Mouse (Mus musculus) liver, adult 2 months (tissue): ENCODE results near the gene Mmp10. TPM values are rescaled to one million over a fixed set of nuclear protein-coding genes. Genes with fewer than 3 reads are reported as not detected.

Experiments used
- DNase-seq: peaks from one replicate; pipeline ENCODE4 v3.0.0-alpha.2; 2011; ENCODE audit warnings: low read depth, low spot score; ENCODE audit errors: extremely low read depth
- H3K27ac ChIP-seq: fragments of 200-500 bp; replicated peaks from 2 replicates; pipeline ENCODE4 v1.5.1; 2012; ENCODE audit warnings: low read depth, mild to moderate bottlenecking, control low read depth, inconsistent platforms, low read length; ENCODE audit not compliant: insufficient read depth
- H3K27me3 ChIP-seq: fragments of 200-500 bp; 2 replicates; pipeline ENCODE4 v1.6.1; 2012; ENCODE audit warnings: mild to moderate bottlenecking, moderate library complexity, low read length, inconsistent platforms; ENCODE audit not compliant: control insufficient read depth, insufficient read depth
- H3K36me3 ChIP-seq: fragments of 200-500 bp; 2 replicates; pipeline ENCODE4 v1.6.1; 2012; ENCODE audit warnings: low read length, inconsistent platforms; ENCODE audit not compliant: control insufficient read depth, insufficient read depth
- H3K4me1 ChIP-seq: fragments of 200-500 bp; 2 replicates; pipeline ENCODE4 v1.6.1; 2011; ENCODE audit warnings: low read length; ENCODE audit not compliant: control insufficient read depth, insufficient read depth
- H3K4me3 ChIP-seq: fragments of 200-500 bp; 2 replicates; pipeline ENCODE4 v1.5.1; 2011; ENCODE audit warnings: low read depth, mild to moderate bottlenecking, control low read depth, low read length, moderate library complexity; ENCODE audit not compliant: insufficient read depth
- H3K79me2 ChIP-seq: fragments of 200-500 bp; 2 replicates; pipeline ENCODE4 v1.6.1; 2012; ENCODE audit warnings: inconsistent platforms, mild to moderate bottlenecking, low read length, moderate library complexity; ENCODE audit not compliant: control insufficient read depth, insufficient read depth
- H3K9ac ChIP-seq: fragments of 200-500 bp; 2 replicates; pipeline ENCODE4 v1.6.1; 2012; ENCODE audit warnings: low read depth, mild to moderate bottlenecking, control low read depth, inconsistent platforms, low read length
- CTCF ChIP-seq: fragments of 200-500 bp; IDR thresholded peaks from 2 replicates; pipeline ENCODE4 v1.5.1; 2011; ENCODE audit warnings: low read depth, low read length, control low read depth
- POLR2A ChIP-seq: fragments of 200-500 bp; IDR thresholded peaks from 2 replicates; pipeline ENCODE4 v1.6.1; 2011; ENCODE audit warnings: low read length, control low read depth; ENCODE audit not compliant: insufficient read depth; ENCODE audit errors: extremely low read depth
- WGBS: fragments of 180-500 bp; shearing (Covaris S2); methylation state at CpG from one replicate; pipeline ENCODE4 v1.1.7; 2018; 5-methylcytosine and 5-hydroxymethylcytosine counted together
- polyA plus RNA-seq: library from polyadenylated mRNA; depleted of rRNA; stranded (reverse); fragments of >200 nt; gene quantifications from 2 replicates; pipeline ENCODE4 v1.2.3, GENCODE M21; 2012; rRNA removed
- total RNA-seq: library from RNA; depleted of rRNA; stranded (reverse); fragments of >200 nt; gene quantifications from 2 replicates; pipeline ENCODE4 v1.2.3, GENCODE M21; 2014; rRNA removed

Gene Mmp10
- total RNA-seq (not detected in 2 replicates), polyA plus RNA-seq (not detected in 2 replicates)

DNA sequence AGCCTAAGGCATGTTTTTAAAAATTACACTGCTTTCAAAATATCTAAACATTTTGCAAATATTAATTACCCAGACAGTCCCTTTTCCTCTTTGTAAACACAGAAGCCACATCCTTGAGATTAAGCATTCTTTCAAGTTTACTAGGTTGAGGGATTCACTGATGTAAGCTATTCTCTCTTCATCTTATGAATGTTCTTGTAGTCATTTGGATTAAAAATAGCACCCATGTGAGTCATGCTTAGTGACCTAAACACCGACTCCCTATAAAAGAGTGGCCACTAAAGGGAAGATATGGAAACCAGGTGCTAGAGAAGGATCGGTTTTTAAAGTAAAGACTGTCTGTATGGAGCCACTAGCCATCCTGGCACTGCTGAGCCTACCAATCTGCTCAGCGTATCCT, at the start of gene Mmp10:
Gene Mmp10, plus strand, starts transcription at position 302 of the 400 bp plus-strand sequence.
- TF ChIP-seq CTCF (no peak), POLR2A (no peak)
- Histone ChIP-seq H3K4me3 (no peak within 1 kb of the TSS), H3K27ac (no peak within 1 kb of the TSS), H3K27me3 (no peaks in the 10 kb centered on the region), H3K9ac (no peak within 1 kb of the TSS), H3K4me1 (no peaks in the 10 kb centered on the region), H3K79me2 (no peaks in the 10 kb centered on the region), H3K36me3 (no peaks in the 10 kb centered on the region)
- 87% methylated on average over 3 of the region's 3 CpGs for WGBS
- DNase-seq = no peak

DNA sequence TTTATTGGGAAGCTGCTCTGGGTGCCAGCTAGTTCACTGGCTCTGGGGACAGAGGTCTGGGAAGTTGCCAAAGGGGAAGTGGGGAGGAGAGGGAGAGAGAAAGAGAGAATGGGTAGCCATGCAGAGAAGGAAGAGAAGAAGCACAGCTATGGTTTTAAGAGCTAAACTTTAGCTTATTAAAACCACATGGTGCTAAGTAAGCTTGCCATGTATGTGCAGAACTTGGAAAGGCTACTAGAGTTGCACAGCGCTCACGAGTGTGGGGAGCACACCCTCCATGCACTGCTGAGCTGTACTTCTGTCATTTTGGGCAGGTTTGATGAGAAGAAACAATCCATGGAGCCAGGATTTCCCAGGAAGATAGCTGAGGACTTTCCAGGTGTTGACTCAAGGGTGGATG, 48.9 kb upstream of the Mmp10 start:
- no peak overlapping the region for H3K27ac ChIP-seq
- 86% methylated on average over 2 of the region's 2 CpGs for WGBS
- no peak for DNase-seq

GRCm38 (mm10) chr9:7470262-7470661, 31.9 kb upstream of the Mmp10 start:
- Histone ChIP-seq H3K27me3 (no peaks in the 10 kb centered on the region), H3K36me3 (no peaks in the 10 kb centered on the region), H3K27ac (no peak overlapping the region), H3K4me1 (no peaks in the 10 kb centered on the region), H3K4me3 (no peak overlapping the region), H3K79me2 (no peaks in the 10 kb centered on the region), H3K9ac (no peak overlapping the region)
- DNase-seq = no peak
- TF ChIP-seq CTCF (no peak), POLR2A (no peak)
- 100% methylated on average over 1 of the region's 1 CpGs for WGBS

More for the DNA sequence above, 48.9 kb upstream of the Mmp10 start:
- Histone ChIP-seq H3K4me1 (no peaks in the 10 kb centered on the region), H3K27me3 (no peaks in the 10 kb centered on the region), H3K9ac (no peak overlapping the region), H3K79me2 (no peaks in the 10 kb centered on the region), H3K36me3 (no peaks in the 10 kb centered on the region), H3K4me3 (no peak overlapping the region)
- no peak for TF ChIP-seq POLR2A
- TF ChIP-seq CTCF = no peak

- H3K27me3 ChIP-seq = no peaks in the 10 kb centered on the region
- H3K4me3 ChIP-seq = no peak overlapping the region
- no peak overlapping the region for H3K9ac ChIP-seq
- no peaks in the 10 kb centered on the region for H3K4me1 ChIP-seq
- DNase-seq = no peak
- H3K79me2 ChIP-seq = no peaks in the 10 kb centered on the region
- H3K27ac ChIP-seq = no peak overlapping the region
- no peaks in the 10 kb centered on the region for H3K36me3 ChIP-seq
- 65% methylated on average over 5 of the region's 5 CpGs for WGBS
- TF ChIP-seq CTCF (no peak), POLR2A (no peak)
Observed at GRCm38 (mm10) chr9:7483684-7484394, 18.3 kb upstream of the Mmp10 start.

- Histone ChIP-seq H3K4me3 (no peak overlapping the region), H3K27ac (no peak overlapping the region)
- no peak for TF ChIP-seq POLR2A
Observed at GRCm38 (mm10) chr9:7501138-7501537, 1.0 kb upstream of the Mmp10 start.

DNA sequence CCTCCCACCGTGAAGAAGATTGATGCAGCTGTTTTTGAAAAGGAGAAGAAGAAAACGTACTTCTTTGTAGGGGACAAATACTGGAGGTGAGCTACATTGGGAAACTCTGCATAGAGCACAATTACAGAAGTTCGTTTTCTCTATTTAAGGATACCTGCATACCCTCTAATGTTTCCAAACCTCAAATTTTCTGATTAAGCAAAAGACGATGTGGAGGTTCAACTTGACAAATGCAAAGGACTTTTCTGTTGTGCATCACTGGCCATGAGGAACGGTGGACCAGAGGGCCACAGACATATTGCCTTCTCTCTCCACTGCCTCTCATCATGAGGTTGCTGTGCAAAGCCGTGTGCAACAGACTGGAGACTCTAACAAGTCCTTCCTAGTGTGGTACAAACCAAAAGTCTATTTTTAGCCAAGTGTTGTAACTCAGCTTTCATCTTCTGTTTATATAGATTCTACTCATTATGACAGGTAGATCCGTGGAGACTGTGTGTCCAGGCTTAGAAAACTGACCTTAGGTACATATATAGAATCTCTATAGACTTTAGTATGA, 5.2 kb downstream of the Mmp10 start:
- Histone ChIP-seq H3K9ac (no peak overlapping the region), H3K36me3 (no peaks in the 10 kb centered on the region), H3K27me3 (no peaks in the 10 kb centered on the region), H3K4me1 (no peaks in the 10 kb centered on the region), H3K27ac (no peak overlapping the region), H3K79me2 (no peaks in the 10 kb centered on the region), H3K4me3 (no peak overlapping the region)
- no peak for DNase-seq
- WGBS = 75% methylated on average over 7 of the region's 7 CpGs
- TF ChIP-seq POLR2A = no peak
- TF ChIP-seq CTCF = no peak

More at GRCm38 (mm10) chr9:7501138-7501537, 1.0 kb upstream of the Mmp10 start:
- DNase-seq = no peak
- H3K9ac ChIP-seq = no peak overlapping the region
- WGBS = 70% methylated on average over 3 of the region's 3 CpGs
- H3K27me3 ChIP-seq = no peaks in the 10 kb centered on the region
- H3K4me1 ChIP-seq = no peaks in the 10 kb centered on the region
- H3K36me3 ChIP-seq = no peaks in the 10 kb centered on the region
- no peaks in the 10 kb centered on the region for H3K79me2 ChIP-seq
